Mouse (Mus musculus): ENCODE measurements around the gene Hoxc5. TPM values are rescaled to one million over a fixed set of nuclear protein-coding genes. Genes with fewer than 3 reads are reported as not detected.

Gene Hoxc5
- polyA plus RNA-seq, 1 experiment from 2014 or later: 5.1 TPM

- H3K27me3 ChIP-seq (ENCODE audit: control insufficient read depth, insufficient read depth, low read length): no peaks in the 10 kb centered on the region; the same call in 1 of the 2 replicates
- H3K27ac ChIP-seq (ENCODE audit: low read depth, low read length): peak overlapping the region; percentile 24; the same call in 1 of the 2 replicates
- no peak overlapping the region for H3K4me3 ChIP-seq (ENCODE audit: low read length)
- no peaks in the 10 kb centered on the region for H3K36me3 ChIP-seq (ENCODE audit: control insufficient read depth, insufficient read depth, low read length)
- peaks cover 63% of the 10 kb centered on the region for H3K4me1 ChIP-seq (ENCODE audit: control insufficient read depth, insufficient read depth, low read length)
- ATAC-seq (ENCODE audit: low FRiP score, low TSS enrichment): no peak
- 0 out of 2 replicates have a peak overlapping the region, but pooled peaks have one; percentile 10 for H3K4me2 ChIP-seq (replicated peaks; ENCODE audit: low read depth, low read length)
- H3K9ac ChIP-seq (ENCODE audit: low read depth, low read length): 0 out of 2 replicates have a peak overlapping the region, but pooled peaks have one; percentile 14
- WGBS: 25% methylated on average over 10 of the region's 10 CpGs
- H3K9me3 ChIP-seq (ENCODE audit: control insufficient read depth, low read length): no peaks in the 10 kb centered on the region
Measured at GRCm38 (mm10) chr15:103038701-103039480, 71.6 kb downstream of the Hoxc5 start.

GRCm38 (mm10) chr15:103039609-103040008, 72.4 kb downstream of the Hoxc5 start:
- WGBS: 21% methylated on average over 3 of the region's 3 CpGs
- no peak for ATAC-seq (ENCODE audit: low FRiP score, low TSS enrichment)
- peaks cover 57% of the 10 kb centered on the region for H3K4me1 ChIP-seq (ENCODE audit: control insufficient read depth, insufficient read depth, low read length)
- H3K36me3 ChIP-seq (ENCODE audit: control insufficient read depth, insufficient read depth, low read length): no peaks in the 10 kb centered on the region
- no peak overlapping the region for H3K4me2 ChIP-seq (replicated peaks; ENCODE audit: low read depth, low read length)
- no peak overlapping the region for H3K4me3 ChIP-seq (ENCODE audit: low read length)
- 0 out of 2 replicates have a peak overlapping the region, but pooled peaks have one; percentile 25 for H3K9ac ChIP-seq (ENCODE audit: low read depth, low read length)
- H3K27ac ChIP-seq (ENCODE audit: low read depth, low read length): 0 out of 2 replicates have a peak overlapping the region, but pooled peaks have one; percentile 24
- no peaks in the 10 kb centered on the region for H3K9me3 ChIP-seq (ENCODE audit: control insufficient read depth, low read length)
- no peaks in the 10 kb centered on the region; the same call in 1 of the 2 replicates for H3K27me3 ChIP-seq (ENCODE audit: control insufficient read depth, insufficient read depth, low read length)

- Histone ChIP-seq H3K4me2 (replicated peaks; ENCODE audit: low read depth, low read length) (peak overlapping the region; percentile 16; the same call in 1 of the 2 replicates), H3K4me1 (ENCODE audit: control insufficient read depth, insufficient read depth, low read length) (peaks cover 52% of the 10 kb centered on the region), H3K36me3 (ENCODE audit: control insufficient read depth, insufficient read depth, low read length) (no peaks in the 10 kb centered on the region), H3K9ac (ENCODE audit: low read depth, low read length) (peak overlapping the region; percentile 40; the same call in 1 of the 2 replicates), H3K27me3 (ENCODE audit: control insufficient read depth, insufficient read depth, low read length) (no peaks in the 10 kb centered on the region; the same call in 1 of the 2 replicates), H3K9me3 (ENCODE audit: control insufficient read depth, low read length) (no peaks in the 10 kb centered on the region), H3K4me3 (ENCODE audit: low read length) (0 out of 2 replicates have a peak overlapping the region, but pooled peaks have one; percentile 6), H3K27ac (ENCODE audit: low read depth, low read length) (peak overlapping the region; percentile 39)
- 23% methylated on average over 12 of the region's 12 CpGs for WGBS
- ATAC-seq (ENCODE audit: low FRiP score, low TSS enrichment): no peak
Measured at GRCm38 (mm10) chr15:103040601-103041000, 73.4 kb downstream of the Hoxc5 start.

- Histone ChIP-seq H3K9ac (ENCODE audit: low read depth, low read length) (no peak overlapping the region), H3K4me1 (ENCODE audit: control insufficient read depth, insufficient read depth, low read length) (peaks cover 44% of the 10 kb centered on the region), H3K9me3 (ENCODE audit: control insufficient read depth, low read length) (no peaks in the 10 kb centered on the region), H3K36me3 (ENCODE audit: control insufficient read depth, insufficient read depth, low read length) (no peaks in the 10 kb centered on the region), H3K27ac (ENCODE audit: low read depth, low read length) (no peak overlapping the region; the same call in 1 of the 2 replicates), H3K4me3 (ENCODE audit: low read length) (no peak overlapping the region), H3K27me3 (ENCODE audit: control insufficient read depth, insufficient read depth, low read length) (no peaks in the 10 kb centered on the region; the same call in 1 of the 2 replicates), H3K4me2 (replicated peaks; ENCODE audit: low read depth, low read length) (no peak overlapping the region)
- WGBS: 23% methylated on average over 5 of the region's 5 CpGs
- ATAC-seq (ENCODE audit: low FRiP score, low TSS enrichment): no peak
Measured at GRCm38 (mm10) chr15:103041613-103042012, 74.4 kb downstream of the Hoxc5 start.

GRCm38 (mm10) chr15:103042209-103042608, 75.0 kb downstream of the Hoxc5 start:
- Histone ChIP-seq H3K9me3 (ENCODE audit: control insufficient read depth, low read length) (no peaks in the 10 kb centered on the region), H3K36me3 (ENCODE audit: control insufficient read depth, insufficient read depth, low read length) (no peaks in the 10 kb centered on the region), H3K27me3 (ENCODE audit: control insufficient read depth, insufficient read depth, low read length) (no peaks in the 10 kb centered on the region; the same call in 1 of the 2 replicates), H3K9ac (ENCODE audit: low read depth, low read length) (no peak overlapping the region), H3K4me2 (replicated peaks; ENCODE audit: low read depth, low read length) (no peak overlapping the region), H3K4me1 (ENCODE audit: control insufficient read depth, insufficient read depth, low read length) (peaks cover 44% of the 10 kb centered on the region), H3K4me3 (ENCODE audit: low read length) (no peak overlapping the region), H3K27ac (ENCODE audit: low read depth, low read length) (no peak overlapping the region)
- ATAC-seq (ENCODE audit: low FRiP score, low TSS enrichment): no peak
- WGBS: 15% methylated on average over 1 of the region's 1 CpGs

GRCm38 (mm10) chr15:103051670-103052069, 84.4 kb downstream of the Hoxc5 start:
- H3K9me3 ChIP-seq (ENCODE audit: control insufficient read depth, low read length): no peaks in the 10 kb centered on the region
- H3K36me3 ChIP-seq (ENCODE audit: control insufficient read depth, insufficient read depth, low read length): no peaks in the 10 kb centered on the region
- H3K4me1 ChIP-seq (ENCODE audit: control insufficient read depth, insufficient read depth, low read length): peaks cover 25% of the 10 kb centered on the region
- no peak overlapping the region for H3K4me2 ChIP-seq (replicated peaks; ENCODE audit: low read depth, low read length)
- ATAC-seq (ENCODE audit: low FRiP score, low TSS enrichment): 0 out of 2 replicates have a peak, but pooled peaks have one; percentile 41
- H3K27me3 ChIP-seq (ENCODE audit: control insufficient read depth, insufficient read depth, low read length): no peaks in the 10 kb centered on the region
- H3K4me3 ChIP-seq (ENCODE audit: low read length): no peak overlapping the region
- H3K27ac ChIP-seq (ENCODE audit: low read depth, low read length): no peak overlapping the region
- H3K9ac ChIP-seq (ENCODE audit: low read depth, low read length): no peak overlapping the region
- WGBS: 70% methylated on average over 2 of the region's 2 CpGs

- H3K27ac ChIP-seq (ENCODE audit: low read depth, low read length): no peak overlapping the region
- no peak overlapping the region for H3K9ac ChIP-seq (ENCODE audit: low read depth, low read length)
- peaks cover 36% of the 10 kb centered on the region for H3K4me1 ChIP-seq (ENCODE audit: control insufficient read depth, insufficient read depth, low read length)
- H3K36me3 ChIP-seq (ENCODE audit: control insufficient read depth, insufficient read depth, low read length): no peaks in the 10 kb centered on the region
- ATAC-seq (ENCODE audit: low FRiP score, low TSS enrichment): no peak
- no peak overlapping the region for H3K4me2 ChIP-seq (replicated peaks; ENCODE audit: low read depth, low read length)
- no peaks in the 10 kb centered on the region for H3K9me3 ChIP-seq (ENCODE audit: control insufficient read depth, low read length)
- H3K27me3 ChIP-seq (ENCODE audit: control insufficient read depth, insufficient read depth, low read length): no peaks in the 10 kb centered on the region
- no peak overlapping the region for H3K4me3 ChIP-seq (ENCODE audit: low read length)
Measured at GRCm38 (mm10) chr15:103053210-103053609, 86.0 kb downstream of the Hoxc5 start.

- Histone ChIP-seq H3K36me3 (ENCODE audit: control insufficient read depth, insufficient read depth, low read length) (no peaks in the 10 kb centered on the region), H3K27ac (ENCODE audit: low read depth, low read length) (no peak overlapping the region), H3K27me3 (ENCODE audit: control insufficient read depth, insufficient read depth, low read length) (no peaks in the 10 kb centered on the region), H3K9me3 (ENCODE audit: control insufficient read depth, low read length) (no peaks in the 10 kb centered on the region), H3K4me2 (replicated peaks; ENCODE audit: low read depth, low read length) (no peak overlapping the region), H3K4me3 (ENCODE audit: low read length) (no peak overlapping the region), H3K4me1 (ENCODE audit: control insufficient read depth, insufficient read depth, low read length) (peaks cover 55% of the 10 kb centered on the region), H3K9ac (ENCODE audit: low read depth, low read length) (no peak overlapping the region)
- ATAC-seq (ENCODE audit: low FRiP score, low TSS enrichment): no peak
- 53% methylated on average over 2 of the region's 2 CpGs for WGBS
Measured at GRCm38 (mm10) chr15:103056396-103056795, 89.2 kb downstream of the Hoxc5 start.

- Histone ChIP-seq H3K4me3 (ENCODE audit: low read length) (peak overlapping the region; percentile 40), H3K36me3 (ENCODE audit: control insufficient read depth, insufficient read depth, low read length) (no peaks in the 10 kb centered on the region), H3K27ac (ENCODE audit: low read depth, low read length) (peak overlapping the region; percentile 90), H3K4me1 (ENCODE audit: control insufficient read depth, insufficient read depth, low read length) (peaks cover 60% of the 10 kb centered on the region), H3K4me2 (replicated peaks; ENCODE audit: low read depth, low read length) (peak overlapping the region; percentile 65), H3K9me3 (ENCODE audit: control insufficient read depth, low read length) (no peaks in the 10 kb centered on the region), H3K27me3 (ENCODE audit: control insufficient read depth, insufficient read depth, low read length) (no peaks in the 10 kb centered on the region), H3K9ac (ENCODE audit: low read depth, low read length) (peak overlapping the region; percentile 71)
- 4% methylated on average over 12 of the region's 12 CpGs for WGBS
- ATAC-seq (ENCODE audit: low FRiP score, low TSS enrichment): no peak
Measured at GRCm38 (mm10) chr15:103058715-103059114, 91.5 kb downstream of the Hoxc5 start.
